Mouse (Mus musculus): ENCODE results near the gene Rassf5. TPM values are rescaled to one million over a fixed set of nuclear protein-coding genes. Genes with fewer than 3 reads are reported as not detected.

Gene Rassf5
- polyA plus RNA-seq, 1 experiment from 2014 or later: 4.0 TPM

- Histone ChIP-seq H3K36me3 (ENCODE audit: control insufficient read depth, insufficient read depth, low read length) (no peaks in the 10 kb centered on the region), H3K9me3 (replicated peaks; ENCODE audit: control insufficient read depth, low read length, poor library complexity, severe bottlenecking) (no peaks in the 10 kb centered on the region), H3K4me3 (ENCODE audit: low read depth, low read length) (no peak overlapping the region), H3K9ac (ENCODE audit: low read depth, low read length) (no peak overlapping the region), H3K27ac (ENCODE audit: low read length) (no peak overlapping the region), H3K4me2 (ENCODE audit: low read length) (no peak overlapping the region), H3K4me1 (ENCODE audit: control insufficient read depth, insufficient read depth, low read length) (peaks cover 7% of the 10 kb centered on the region), H3K27me3 (ENCODE audit: control insufficient read depth, insufficient read depth, low read depth, low read length) (no peaks in the 10 kb centered on the region)
- 86% methylated on average over 1 of the region's 1 CpGs for WGBS
- ATAC-seq: no peak
Observed at GRCm38 (mm10) chr1:131142472-131142871, 102.6 kb downstream of the Rassf5 start.

- H3K36me3 ChIP-seq (ENCODE audit: control insufficient read depth, insufficient read depth, low read length): no peaks in the 10 kb centered on the region
- no peak overlapping the region for H3K4me3 ChIP-seq (ENCODE audit: low read depth, low read length)
- no peak overlapping the region for H3K27ac ChIP-seq (ENCODE audit: low read length)
- H3K9ac ChIP-seq (ENCODE audit: low read depth, low read length): no peak overlapping the region
- H3K4me2 ChIP-seq (ENCODE audit: low read length): no peak overlapping the region
- 77% methylated on average over 2 of the region's 2 CpGs for WGBS
- no peaks in the 10 kb centered on the region for H3K27me3 ChIP-seq (ENCODE audit: control insufficient read depth, insufficient read depth, low read depth, low read length)
- peaks cover 9% of the 10 kb centered on the region for H3K4me1 ChIP-seq (ENCODE audit: control insufficient read depth, insufficient read depth, low read length)
- no peaks in the 10 kb centered on the region for H3K9me3 ChIP-seq (replicated peaks; ENCODE audit: control insufficient read depth, low read length, poor library complexity, severe bottlenecking)
- no peak for ATAC-seq
Observed at GRCm38 (mm10) chr1:131141449-131141848, 103.6 kb downstream of the Rassf5 start.

GRCm38 (mm10) chr1:131139102-131140095, 105.7 kb downstream of the Rassf5 start:
- H3K4me3 ChIP-seq (ENCODE audit: low read depth, low read length): peak overlapping the region; percentile 86
- H3K27me3 ChIP-seq (ENCODE audit: control insufficient read depth, insufficient read depth, low read depth, low read length): no peaks in the 10 kb centered on the region
- ATAC-seq: no peak
- H3K27ac ChIP-seq (ENCODE audit: low read length): peak overlapping the region; percentile 96
- H3K9ac ChIP-seq (ENCODE audit: low read depth, low read length): peak overlapping the region; percentile 88; the same call in 1 of the 2 replicates
- H3K4me2 ChIP-seq (ENCODE audit: low read length): peak overlapping the region; percentile 88
- H3K36me3 ChIP-seq (ENCODE audit: control insufficient read depth, insufficient read depth, low read length): no peaks in the 10 kb centered on the region
- no peaks in the 10 kb centered on the region for H3K9me3 ChIP-seq (replicated peaks; ENCODE audit: control insufficient read depth, low read length, poor library complexity, severe bottlenecking)
- WGBS: 76% methylated on average over 11 of the region's 11 CpGs
- H3K4me1 ChIP-seq (ENCODE audit: control insufficient read depth, insufficient read depth, low read length): peaks cover 29% of the 10 kb centered on the region

- no peaks in the 10 kb centered on the region for H3K27me3 ChIP-seq (ENCODE audit: control insufficient read depth, insufficient read depth, low read depth, low read length)
- peak; percentile 99 for ATAC-seq
Observed at GRCm38 (mm10) chr1:131138191-131139016, 106.7 kb downstream of the Rassf5 start, which contains the start of gene Dyrk3. Gene Dyrk3 (minus strand): TSS chr1:131138340.

GRCm38 (mm10) chr1:131137717-131138118, 107.3 kb downstream of the Rassf5 start:
- H3K9ac ChIP-seq (ENCODE audit: low read depth, low read length): peak overlapping the region; percentile 88
- H3K27me3 ChIP-seq (ENCODE audit: control insufficient read depth, insufficient read depth, low read depth, low read length): no peaks in the 10 kb centered on the region
- no peaks in the 10 kb centered on the region for H3K36me3 ChIP-seq (ENCODE audit: control insufficient read depth, insufficient read depth, low read length)
- H3K9me3 ChIP-seq (replicated peaks; ENCODE audit: control insufficient read depth, low read length, poor library complexity, severe bottlenecking): no peaks in the 10 kb centered on the region
- ATAC-seq: peak; percentile 90
- H3K4me3 ChIP-seq (ENCODE audit: low read depth, low read length): peak overlapping the region; percentile 86
- H3K4me1 ChIP-seq (ENCODE audit: control insufficient read depth, insufficient read depth, low read length): peaks cover 34% of the 10 kb centered on the region
- H3K4me2 ChIP-seq (ENCODE audit: low read length): peak overlapping the region; percentile 88
- WGBS: 0% methylated on average over 14 of the region's 36 CpGs
- peak overlapping the region; percentile 96 for H3K27ac ChIP-seq (ENCODE audit: low read length)

More at GRCm38 (mm10) chr1:131138191-131139016, 106.7 kb downstream of the Rassf5 start, which contains the start of gene Dyrk3:
- 5% methylated on average over 49 of the region's 49 CpGs for WGBS
- no peaks in the 10 kb centered on the region for H3K36me3 ChIP-seq (ENCODE audit: control insufficient read depth, insufficient read depth, low read length)
- peak within 1 kb of the TSS; percentile 88 for H3K4me2 ChIP-seq (ENCODE audit: low read length)
- H3K4me3 ChIP-seq (ENCODE audit: low read depth, low read length): peak within 1 kb of the TSS; percentile 86
- H3K9ac ChIP-seq (ENCODE audit: low read depth, low read length): peak within 1 kb of the TSS; percentile 88
- peaks cover 34% of the 10 kb centered on the region for H3K4me1 ChIP-seq (ENCODE audit: control insufficient read depth, insufficient read depth, low read length)
- H3K27ac ChIP-seq (ENCODE audit: low read length): peak within 1 kb of the TSS; percentile 96
- no peaks in the 10 kb centered on the region for H3K9me3 ChIP-seq (replicated peaks; ENCODE audit: control insufficient read depth, low read length, poor library complexity, severe bottlenecking)

GRCm38 (mm10) chr1:131137111-131137510, 107.9 kb downstream of the Rassf5 start:
- H3K4me1 ChIP-seq (ENCODE audit: control insufficient read depth, insufficient read depth, low read length): peaks cover 34% of the 10 kb centered on the region
- H3K27ac ChIP-seq (ENCODE audit: low read length): peak overlapping the region; percentile 25
- H3K9me3 ChIP-seq (replicated peaks; ENCODE audit: control insufficient read depth, low read length, poor library complexity, severe bottlenecking): no peaks in the 10 kb centered on the region
- peak overlapping the region; percentile 45 for H3K9ac ChIP-seq (ENCODE audit: low read depth, low read length)
- H3K4me2 ChIP-seq (ENCODE audit: low read length): peak overlapping the region; percentile 88
- H3K27me3 ChIP-seq (ENCODE audit: control insufficient read depth, insufficient read depth, low read depth, low read length): no peaks in the 10 kb centered on the region
- H3K4me3 ChIP-seq (ENCODE audit: low read depth, low read length): peak overlapping the region; percentile 86
- ATAC-seq: no peak
- 2% methylated on average over 5 of the region's 5 CpGs for WGBS
- H3K36me3 ChIP-seq (ENCODE audit: control insufficient read depth, insufficient read depth, low read length): no peaks in the 10 kb centered on the region

GRCm38 (mm10) chr1:131135960-131136629, 109.0 kb downstream of the Rassf5 start:
- WGBS: 86% methylated on average over 10 of the region's 10 CpGs
- no peak overlapping the region for H3K9ac ChIP-seq (ENCODE audit: low read depth, low read length)
- H3K4me2 ChIP-seq (ENCODE audit: low read length): peak overlapping the region; percentile 88
- no peaks in the 10 kb centered on the region for H3K36me3 ChIP-seq (ENCODE audit: control insufficient read depth, insufficient read depth, low read length)
- ATAC-seq: no peak
- H3K27me3 ChIP-seq (ENCODE audit: control insufficient read depth, insufficient read depth, low read depth, low read length): no peaks in the 10 kb centered on the region
- peak overlapping the region; percentile 86; the same call in 1 of the 2 replicates for H3K4me3 ChIP-seq (ENCODE audit: low read depth, low read length)
- peaks cover 34% of the 10 kb centered on the region for H3K4me1 ChIP-seq (ENCODE audit: control insufficient read depth, insufficient read depth, low read length)
- no peak overlapping the region for H3K27ac ChIP-seq (ENCODE audit: low read length)
- no peaks in the 10 kb centered on the region for H3K9me3 ChIP-seq (replicated peaks; ENCODE audit: control insufficient read depth, low read length, poor library complexity, severe bottlenecking)

- ATAC-seq: no peak
- H3K27ac ChIP-seq (ENCODE audit: low read length): no peak overlapping the region
Observed at GRCm38 (mm10) chr1:131134942-131135522, 110.0 kb downstream of the Rassf5 start.

More at GRCm38 (mm10) chr1:131134942-131135522, 110.0 kb downstream of the Rassf5 start:
- no peaks in the 10 kb centered on the region for H3K27me3 ChIP-seq (ENCODE audit: control insufficient read depth, insufficient read depth, low read depth, low read length)
- no peak overlapping the region for H3K4me3 ChIP-seq (ENCODE audit: low read depth, low read length)
- peaks cover 7% of the 10 kb centered on the region; the same call in 1 of the 2 replicates for H3K36me3 ChIP-seq (ENCODE audit: control insufficient read depth, insufficient read depth, low read length)
- WGBS: 48% methylated on average over 8 of the region's 8 CpGs
- H3K9me3 ChIP-seq (replicated peaks; ENCODE audit: control insufficient read depth, low read length, poor library complexity, severe bottlenecking): no peaks in the 10 kb centered on the region
- peaks cover 34% of the 10 kb centered on the region for H3K4me1 ChIP-seq (ENCODE audit: control insufficient read depth, insufficient read depth, low read length)
- H3K4me2 ChIP-seq (ENCODE audit: low read length): peak overlapping the region; percentile 18; the same call in 1 of the 2 replicates
- H3K9ac ChIP-seq (ENCODE audit: low read depth, low read length): no peak overlapping the region
